Mouse (Mus musculus): Measurements from ENCODE around the gene Hdac6. TPM values are rescaled to one million over a fixed set of nuclear protein-coding genes. Genes with fewer than 3 reads are reported as not detected.
A peak's percentile ranks its signal among the peaks of the same experiment; 100 is the strongest.

Gene Hdac6
- 56.8 and 59.1 TPM in 2 replicates for polyA plus RNA-seq (2014; fragmentation: Nextera tagmentation; extraction: Ambion mirVana)

GRCm38 (mm10) chrX:7947108-7947899 is at the start of gene Hdac6:
Hdac6 (minus strand) TSS chrX:7947889.
- peak within 1 kb of the TSS; percentile 39 for H3K9ac ChIP-seq (replicated peaks; ENCODE audit: low read depth, low read length)
- H3K4me2 ChIP-seq (ENCODE audit: low read depth, low read length): peak within 1 kb of the TSS; percentile 44
- ATAC-seq (ENCODE audit: low read depth): peak; percentile 98
- WGBS: 16% methylated on average over 37 of the region's 37 CpGs
- no peaks in the 10 kb centered on the region for H3K4me1 ChIP-seq (ENCODE audit: control insufficient read depth, insufficient read depth, low read length)
- H3K4me3 ChIP-seq (ENCODE audit: low read depth, low read length): peak within 1 kb of the TSS; percentile 36
- H3K9me3 ChIP-seq (ENCODE audit: control insufficient read depth, low read length): no peaks in the 10 kb centered on the region
- H3K27me3 ChIP-seq (ENCODE audit: control insufficient read depth, insufficient read depth, low read length): no peaks in the 10 kb centered on the region
- no peaks in the 10 kb centered on the region for H3K36me3 ChIP-seq (ENCODE audit: control insufficient read depth, insufficient read depth, low read length)
- peak within 1 kb of the TSS; percentile 56; the same call in 1 of the 2 replicates for H3K27ac ChIP-seq (ENCODE audit: low read depth, low read length)

DNA sequence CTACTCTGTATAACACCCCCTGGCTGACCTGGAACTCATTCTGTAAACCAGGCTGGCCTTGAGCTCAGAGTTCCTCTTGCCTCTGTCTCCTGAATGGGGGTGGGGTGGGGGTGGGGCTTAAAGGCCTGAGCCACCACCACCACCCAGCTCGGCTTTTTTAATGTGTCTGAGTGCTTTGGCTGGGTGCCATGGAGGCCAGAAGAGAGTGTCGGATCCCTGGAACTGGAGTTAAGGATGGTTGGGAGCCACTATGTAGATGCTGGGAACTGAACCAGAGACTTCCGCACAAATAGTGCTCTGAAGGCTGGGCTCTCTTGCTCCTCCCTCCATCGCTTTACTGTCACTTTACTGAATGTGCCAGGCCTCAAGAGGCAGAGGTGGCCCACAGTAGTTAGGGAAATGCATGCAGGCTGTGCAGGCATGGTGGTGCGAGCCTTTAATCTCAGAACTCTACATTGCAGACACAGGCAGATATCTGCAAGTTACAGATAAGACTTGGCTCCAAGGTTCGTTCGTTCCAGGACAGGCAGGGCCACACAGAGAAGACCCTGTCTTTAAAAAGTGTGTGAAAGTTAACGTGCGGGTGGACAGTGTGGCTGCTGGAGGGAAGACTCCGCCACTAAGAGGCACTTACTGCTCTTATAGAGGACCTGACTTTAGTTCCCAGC is 45.5 kb upstream of the Hdac6 start:
- no peak overlapping the region for H3K4me2 ChIP-seq (ENCODE audit: low read depth, low read length)
- H3K36me3 ChIP-seq (ENCODE audit: control insufficient read depth, insufficient read depth, low read length): no peaks in the 10 kb centered on the region
- no peaks in the 10 kb centered on the region for H3K9me3 ChIP-seq (ENCODE audit: control insufficient read depth, low read length)
- no peak overlapping the region for H3K4me3 ChIP-seq (ENCODE audit: low read depth, low read length)
- ATAC-seq (ENCODE audit: low read depth): no peak
- WGBS: 71% methylated on average over 10 of the region's 10 CpGs
- no peak overlapping the region for H3K27ac ChIP-seq (ENCODE audit: low read depth, low read length)
- H3K27me3 ChIP-seq (ENCODE audit: control insufficient read depth, insufficient read depth, low read length): no peaks in the 10 kb centered on the region
- no peaks in the 10 kb centered on the region for H3K4me1 ChIP-seq (ENCODE audit: control insufficient read depth, insufficient read depth, low read length)
- no peak overlapping the region for H3K9ac ChIP-seq (replicated peaks; ENCODE audit: low read depth, low read length)

DNA sequence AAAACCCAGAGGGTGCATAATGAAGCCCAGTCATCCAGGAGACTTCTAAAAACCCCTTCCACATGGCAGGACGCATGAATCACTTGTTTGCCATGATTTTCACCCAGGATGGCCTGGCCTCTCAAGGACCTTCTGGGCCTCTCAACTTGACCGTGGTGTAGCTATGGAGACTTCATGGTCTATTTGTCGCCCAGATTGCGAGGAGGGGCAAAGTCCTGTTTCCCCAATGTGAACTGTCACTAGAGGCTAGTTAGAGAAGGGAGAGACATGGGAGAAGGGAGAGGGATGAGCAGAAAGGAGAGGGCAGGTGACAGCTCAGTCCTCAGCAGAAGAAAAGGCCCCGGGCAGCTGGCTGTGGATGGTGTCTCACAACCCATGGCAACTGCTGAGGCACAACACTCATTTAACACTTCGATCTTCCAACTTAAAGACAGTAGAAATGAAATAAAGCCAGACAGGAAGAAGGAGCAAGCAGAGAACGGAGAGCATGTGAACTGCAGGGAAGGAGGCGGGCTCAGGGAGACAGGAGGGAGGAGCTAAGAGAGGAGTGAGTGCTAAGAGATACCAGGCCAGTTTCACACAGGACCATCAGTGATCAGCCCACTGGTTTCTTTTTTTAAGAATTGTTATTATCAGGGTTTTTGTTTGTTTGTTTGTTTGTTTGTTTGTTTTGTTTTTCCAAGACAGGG is 44.8 kb upstream of the Hdac6 start:
- Histone ChIP-seq H3K27me3 (ENCODE audit: control insufficient read depth, insufficient read depth, low read length) (no peaks in the 10 kb centered on the region), H3K9ac (replicated peaks; ENCODE audit: low read depth, low read length) (no peak overlapping the region), H3K4me1 (ENCODE audit: control insufficient read depth, insufficient read depth, low read length) (no peaks in the 10 kb centered on the region), H3K4me3 (ENCODE audit: low read depth, low read length) (no peak overlapping the region), H3K9me3 (ENCODE audit: control insufficient read depth, low read length) (no peaks in the 10 kb centered on the region), H3K27ac (ENCODE audit: low read depth, low read length) (no peak overlapping the region), H3K36me3 (ENCODE audit: control insufficient read depth, insufficient read depth, low read length) (no peaks in the 10 kb centered on the region), H3K4me2 (ENCODE audit: low read depth, low read length) (no peak overlapping the region)
- WGBS: 66% methylated on average over 8 of the region's 8 CpGs
- no peak for ATAC-seq (ENCODE audit: low read depth)

DNA sequence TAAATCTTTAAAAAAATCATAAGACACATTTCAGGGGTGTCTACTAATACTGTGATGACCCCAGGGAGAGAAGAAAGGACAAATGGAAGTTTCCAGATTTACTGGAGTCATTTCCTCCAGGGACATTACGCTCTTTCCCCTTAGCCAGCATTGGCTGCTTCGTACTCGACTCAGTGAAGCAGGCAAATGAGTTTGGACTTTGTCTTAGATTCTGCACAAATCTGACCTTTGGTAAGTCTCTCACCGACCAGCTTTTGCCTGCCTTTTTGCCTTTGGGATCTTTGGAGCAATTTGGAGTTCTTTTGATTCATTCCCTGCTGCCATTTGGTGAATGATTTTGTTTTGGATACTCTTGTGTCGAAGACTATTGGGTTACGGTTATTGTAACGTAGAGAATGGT is 33.7 kb upstream of the Hdac6 start:
- no peak overlapping the region for H3K4me3 ChIP-seq (ENCODE audit: low read depth, low read length)
- 79% methylated on average over 7 of the region's 7 CpGs for WGBS
- ATAC-seq (ENCODE audit: low read depth): no peak

GRCm38 (mm10) chrX:7977892-7978291 is 30.2 kb upstream of the Hdac6 start, which contains the start of gene Gata1:
Gata1 (minus strand) TSS chrX:7978071.
- no peak within 1 kb of the TSS for H3K4me3 ChIP-seq (ENCODE audit: low read depth, low read length)
- no peaks in the 10 kb centered on the region for H3K4me1 ChIP-seq (ENCODE audit: control insufficient read depth, insufficient read depth, low read length)
- H3K4me2 ChIP-seq (ENCODE audit: low read depth, low read length): no peak within 1 kb of the TSS
- no peaks in the 10 kb centered on the region for H3K36me3 ChIP-seq (ENCODE audit: control insufficient read depth, insufficient read depth, low read length)
- no peak for ATAC-seq (ENCODE audit: low read depth)
- no peak within 1 kb of the TSS for H3K9ac ChIP-seq (replicated peaks; ENCODE audit: low read depth, low read length)
- 90% methylated on average over 11 of the region's 11 CpGs for WGBS
- no peaks in the 10 kb centered on the region for H3K9me3 ChIP-seq (ENCODE audit: control insufficient read depth, low read length)
- no peak within 1 kb of the TSS for H3K27ac ChIP-seq (ENCODE audit: low read depth, low read length)
- no peaks in the 10 kb centered on the region for H3K27me3 ChIP-seq (ENCODE audit: control insufficient read depth, insufficient read depth, low read length)

More for the DNA sequence above, 33.7 kb upstream of the Hdac6 start:
- Histone ChIP-seq H3K4me2 (ENCODE audit: low read depth, low read length) (no peak overlapping the region), H3K27ac (ENCODE audit: low read depth, low read length) (no peak overlapping the region), H3K9ac (replicated peaks; ENCODE audit: low read depth, low read length) (no peak overlapping the region), H3K27me3 (ENCODE audit: control insufficient read depth, insufficient read depth, low read length) (no peaks in the 10 kb centered on the region), H3K9me3 (ENCODE audit: control insufficient read depth, low read length) (no peaks in the 10 kb centered on the region), H3K4me1 (ENCODE audit: control insufficient read depth, insufficient read depth, low read length) (no peaks in the 10 kb centered on the region), H3K36me3 (ENCODE audit: control insufficient read depth, insufficient read depth, low read length) (no peaks in the 10 kb centered on the region)

DNA sequence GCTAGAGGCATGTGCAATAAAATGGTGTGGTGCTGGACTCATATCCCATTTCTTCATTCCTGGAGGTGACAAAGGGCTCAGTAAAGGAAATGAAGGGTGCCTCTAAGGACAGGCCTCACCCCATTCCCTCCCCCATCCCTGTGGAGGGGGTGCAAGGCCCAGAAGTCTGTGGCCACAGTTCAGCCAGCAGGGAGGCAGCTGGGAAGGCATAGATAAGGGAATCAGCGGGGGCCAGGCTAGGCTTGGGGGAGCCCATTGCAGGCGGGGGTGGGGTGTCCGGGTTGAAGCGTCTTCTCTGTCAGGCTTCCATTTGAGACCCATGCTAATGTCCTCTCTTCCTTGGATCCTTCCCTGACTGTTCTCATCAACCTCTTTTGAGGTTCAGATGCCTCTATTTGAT is 23.6 kb upstream of the Hdac6 start:
- no peak overlapping the region for H3K4me2 ChIP-seq (ENCODE audit: low read depth, low read length)
- WGBS: 65% methylated on average over 4 of the region's 4 CpGs
- no peaks in the 10 kb centered on the region for H3K27me3 ChIP-seq (ENCODE audit: control insufficient read depth, insufficient read depth, low read length)
- H3K4me3 ChIP-seq (ENCODE audit: low read depth, low read length): no peak overlapping the region
- no peaks in the 10 kb centered on the region for H3K36me3 ChIP-seq (ENCODE audit: control insufficient read depth, insufficient read depth, low read length)
- H3K9ac ChIP-seq (replicated peaks; ENCODE audit: low read depth, low read length): no peak overlapping the region
- ATAC-seq (ENCODE audit: low read depth): no peak
- no peaks in the 10 kb centered on the region for H3K4me1 ChIP-seq (ENCODE audit: control insufficient read depth, insufficient read depth, low read length)
- H3K27ac ChIP-seq (ENCODE audit: low read depth, low read length): no peak overlapping the region
- no peaks in the 10 kb centered on the region for H3K9me3 ChIP-seq (ENCODE audit: control insufficient read depth, low read length)

DNA sequence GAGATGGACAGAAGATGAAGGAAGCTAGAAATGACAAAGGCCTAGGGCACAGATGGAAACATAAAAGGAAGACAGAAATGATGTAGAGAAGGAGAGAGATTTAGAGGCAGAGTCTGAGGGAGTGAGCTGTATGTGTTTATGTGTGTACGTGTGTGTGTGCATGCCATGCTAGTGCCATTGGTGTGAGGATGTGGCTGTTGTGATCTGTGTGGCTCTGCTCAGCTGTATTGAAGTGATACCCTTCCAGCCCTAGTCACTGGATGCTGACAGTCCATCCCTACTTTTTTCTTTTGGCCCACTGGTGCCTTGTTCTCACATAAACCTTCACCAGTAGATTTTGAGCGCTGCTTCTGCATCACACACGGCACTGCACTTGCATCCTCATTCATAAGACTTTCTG is 21.2 kb upstream of the Hdac6 start:
- H3K27ac ChIP-seq (ENCODE audit: low read depth, low read length): no peak overlapping the region
- H3K9ac ChIP-seq (replicated peaks; ENCODE audit: low read depth, low read length): no peak overlapping the region
- no peaks in the 10 kb centered on the region for H3K27me3 ChIP-seq (ENCODE audit: control insufficient read depth, insufficient read depth, low read length)
- WGBS: 83% methylated on average over 3 of the region's 3 CpGs
- H3K36me3 ChIP-seq (ENCODE audit: control insufficient read depth, insufficient read depth, low read length): no peaks in the 10 kb centered on the region
- no peak overlapping the region for H3K4me2 ChIP-seq (ENCODE audit: low read depth, low read length)
- ATAC-seq (ENCODE audit: low read depth): no peak
- H3K9me3 ChIP-seq (ENCODE audit: control insufficient read depth, low read length): no peaks in the 10 kb centered on the region
- no peaks in the 10 kb centered on the region for H3K4me1 ChIP-seq (ENCODE audit: control insufficient read depth, insufficient read depth, low read length)
- no peak overlapping the region for H3K4me3 ChIP-seq (ENCODE audit: low read depth, low read length)

DNA sequence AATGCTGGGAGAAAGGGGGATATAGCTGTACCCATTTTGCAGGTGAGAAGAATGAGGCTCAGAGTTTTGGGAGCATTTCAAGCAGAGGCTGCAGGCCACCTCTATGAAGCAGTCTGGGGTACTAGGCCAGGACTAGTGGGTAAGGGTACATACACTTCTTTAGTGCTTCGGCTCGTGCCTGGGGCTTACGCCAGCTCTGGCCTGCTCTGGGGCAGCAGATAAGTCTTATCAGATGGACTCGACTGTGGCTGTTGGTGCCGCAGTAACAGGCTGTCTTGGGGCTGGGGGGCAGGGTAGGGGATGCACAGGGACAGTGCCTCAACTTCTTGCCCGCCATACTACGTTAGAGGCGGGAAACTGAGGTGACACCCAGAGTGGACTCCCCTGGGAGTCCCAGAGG is 20.5 kb upstream of the Hdac6 start:
- Histone ChIP-seq H3K27ac (ENCODE audit: low read depth, low read length) (no peak overlapping the region), H3K36me3 (ENCODE audit: control insufficient read depth, insufficient read depth, low read length) (no peaks in the 10 kb centered on the region), H3K4me1 (ENCODE audit: control insufficient read depth, insufficient read depth, low read length) (no peaks in the 10 kb centered on the region), H3K4me3 (ENCODE audit: low read depth, low read length) (no peak overlapping the region), H3K4me2 (ENCODE audit: low read depth, low read length) (no peak overlapping the region), H3K9me3 (ENCODE audit: control insufficient read depth, low read length) (no peaks in the 10 kb centered on the region), H3K27me3 (ENCODE audit: control insufficient read depth, insufficient read depth, low read length) (no peaks in the 10 kb centered on the region), H3K9ac (replicated peaks; ENCODE audit: low read depth, low read length) (no peak overlapping the region)
- no peak for ATAC-seq (ENCODE audit: low read depth)
- 92% methylated on average over 8 of the region's 8 CpGs for WGBS

All from neural tube, embryonic 14.5 days (tissue).